Mouse (Mus musculus): Measurements from ENCODE around the gene Olfr680-ps1.
"Not testable (repeated sequence)": the region's sequence is repeated elsewhere in the genome, so short reads cannot be mapped to it uniquely, and the experiment has no call there.

The Olfr680-ps1 gene

DNA sequence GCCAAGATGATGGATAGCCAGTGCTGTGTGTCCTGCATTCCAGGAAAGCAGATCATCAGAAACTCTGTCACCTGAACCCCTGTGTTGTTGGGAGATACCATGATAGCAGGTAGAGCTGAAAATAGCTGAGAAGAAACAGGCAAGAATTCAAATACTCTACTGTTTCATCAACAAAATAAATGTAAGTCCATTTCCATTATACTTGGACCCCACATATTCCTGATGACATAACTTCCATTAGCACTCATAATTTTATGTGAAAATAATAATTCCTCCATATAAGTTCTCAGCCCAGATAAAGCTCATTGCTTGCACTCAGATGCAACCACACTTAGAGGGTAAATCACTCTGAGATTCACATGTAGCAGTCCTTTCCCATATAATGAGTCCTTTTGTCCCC, at the start of gene Olfr680-ps1:
TSS of gene Olfr680-ps1 (minus strand) at position 101 of the 400 bp plus-strand sequence.
- DNase-seq = not testable (repeated sequence)

DNA sequence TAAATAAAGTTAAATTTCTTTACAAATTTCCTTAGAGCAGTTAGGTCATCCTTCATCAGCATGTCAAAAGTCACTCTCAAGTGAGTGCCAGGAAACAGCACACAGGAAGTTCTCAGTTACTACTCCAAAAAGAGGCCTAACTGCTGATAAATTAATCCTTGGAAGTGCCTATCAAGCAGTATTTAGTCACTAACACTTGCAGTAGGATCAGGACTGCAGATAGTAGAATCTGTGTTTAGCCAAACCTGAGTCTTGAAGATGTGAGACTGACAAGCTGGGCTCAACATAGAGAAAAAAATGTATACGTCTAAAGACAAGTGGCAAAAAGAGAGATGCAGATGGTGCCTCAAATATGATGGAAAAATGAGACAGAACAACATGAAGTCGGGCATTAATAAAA, 48.7 kb upstream of the Olfr680-ps1 start:
- DNase-seq = no peak

DNA sequence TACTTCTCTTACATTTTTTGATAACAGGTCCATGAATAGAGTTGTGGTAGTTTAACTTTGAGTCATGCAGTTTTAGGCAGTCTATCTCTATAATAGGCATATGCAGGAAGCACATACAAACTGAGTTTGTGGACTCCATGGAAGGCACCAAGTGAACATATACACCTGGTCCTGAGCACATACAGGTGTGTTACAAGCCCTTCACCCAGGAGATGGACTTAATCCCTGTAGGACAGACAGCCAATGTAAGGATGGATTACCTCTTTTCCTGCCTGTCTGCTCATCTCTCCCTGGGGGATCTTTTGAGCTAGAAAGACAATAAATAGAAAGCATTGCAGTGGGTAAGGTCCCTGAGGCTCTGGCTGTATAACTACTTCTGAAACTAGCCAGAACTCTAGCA, 23.9 kb upstream of the Olfr680-ps1 start, which contains the start of gene Olfr681:
TSS of gene Olfr681 (plus strand) at position 301 of the 400 bp plus-strand sequence.
- no peak for DNase-seq

DNA sequence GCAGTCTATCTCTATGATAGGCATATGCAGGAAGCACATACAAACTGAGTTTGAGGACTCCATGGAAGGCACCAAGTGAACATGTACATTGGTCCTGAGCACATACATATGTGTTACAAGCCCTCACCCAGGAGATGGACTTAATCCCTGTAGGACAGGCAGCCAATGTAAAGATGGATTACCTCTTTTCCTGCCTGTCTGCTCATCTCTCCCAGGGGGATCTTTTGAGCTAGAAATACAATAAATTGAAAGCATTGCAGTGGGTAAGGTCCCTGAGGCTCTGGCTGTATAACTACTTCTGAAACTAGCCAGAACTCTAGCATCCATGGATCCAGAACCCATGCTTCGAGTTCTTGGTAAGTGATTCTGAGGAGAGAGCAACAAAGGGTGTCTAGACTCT, 11.7 kb downstream of the Olfr680-ps1 start, which contains the start of gene Olfr679:
TSS of gene Olfr679 (plus strand) at position 301 of the 400 bp plus-strand sequence.
- no peak for DNase-seq

DNA sequence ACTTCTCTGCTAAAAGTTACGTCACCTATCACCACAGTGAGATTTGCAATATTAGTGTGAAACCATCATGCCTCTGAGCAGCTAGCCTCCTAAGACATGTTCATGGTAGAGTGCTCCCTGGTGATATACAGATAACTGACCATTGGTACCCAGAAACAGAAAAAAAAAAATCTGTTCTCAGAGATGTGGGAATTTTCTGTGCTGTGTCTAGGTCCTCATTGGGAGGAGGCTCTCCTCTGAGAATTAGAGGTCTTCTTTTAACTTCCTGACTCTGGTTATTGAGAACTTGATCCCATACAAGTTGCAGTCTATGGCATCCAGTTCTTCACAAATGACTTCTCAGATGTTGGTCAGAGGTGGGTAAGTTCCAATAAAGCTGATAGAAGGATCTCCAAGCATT, 28.4 kb downstream of the Olfr680-ps1 start, which contains the start of gene Olfr678:
TSS of gene Olfr678 (plus strand) at position 301 of the 400 bp plus-strand sequence.
- no peak for DNase-seq

DNA sequence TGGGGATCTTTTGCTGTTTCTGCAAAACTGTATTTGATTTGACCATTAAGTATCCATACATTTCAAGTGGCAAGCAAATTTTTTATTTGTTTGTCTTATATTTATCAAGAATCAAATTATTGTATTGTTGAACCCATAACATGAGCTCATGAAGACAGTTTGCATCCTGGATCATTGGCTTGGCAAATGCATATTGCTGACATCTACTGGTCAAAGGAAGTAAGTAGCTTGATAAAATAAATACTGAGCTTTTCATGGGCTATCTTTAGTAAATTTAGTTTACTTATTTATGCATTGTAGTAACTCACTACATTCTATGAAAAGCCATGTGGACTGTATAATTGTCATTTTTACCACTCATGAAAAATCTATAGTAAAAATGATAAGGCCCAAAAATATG, 33.7 kb downstream of the Olfr680-ps1 start:
- no peak for DNase-seq
